Mouse (Mus musculus) CH12F3 (cell line): ENCODE data around the gene Ovca2.
"Not testable (repeated sequence)": the region's sequence is repeated elsewhere in the genome, so short reads cannot be mapped to it uniquely, and the experiment has no call there.

Experiments used
- in situ Hi-C: fragments of 300-500 bp; cut with MboI; formaldehyde crosslinking; loops from 2 replicates; pipeline ENCODE4 v1.14.3; 2020; ENCODE audit warnings: low sequenced_read_pairs

Gene Ovca2

GRCm38 (mm10) chr11:75196131-75196530 is 17.5 kb upstream of the Ovca2 start:
- in situ Hi-C loops = no loop called here

GRCm38 (mm10) chr11:75194850-75195461 is 16.3 kb upstream of the Ovca2 start:
- in situ Hi-C loops = no loop called here

DNA sequence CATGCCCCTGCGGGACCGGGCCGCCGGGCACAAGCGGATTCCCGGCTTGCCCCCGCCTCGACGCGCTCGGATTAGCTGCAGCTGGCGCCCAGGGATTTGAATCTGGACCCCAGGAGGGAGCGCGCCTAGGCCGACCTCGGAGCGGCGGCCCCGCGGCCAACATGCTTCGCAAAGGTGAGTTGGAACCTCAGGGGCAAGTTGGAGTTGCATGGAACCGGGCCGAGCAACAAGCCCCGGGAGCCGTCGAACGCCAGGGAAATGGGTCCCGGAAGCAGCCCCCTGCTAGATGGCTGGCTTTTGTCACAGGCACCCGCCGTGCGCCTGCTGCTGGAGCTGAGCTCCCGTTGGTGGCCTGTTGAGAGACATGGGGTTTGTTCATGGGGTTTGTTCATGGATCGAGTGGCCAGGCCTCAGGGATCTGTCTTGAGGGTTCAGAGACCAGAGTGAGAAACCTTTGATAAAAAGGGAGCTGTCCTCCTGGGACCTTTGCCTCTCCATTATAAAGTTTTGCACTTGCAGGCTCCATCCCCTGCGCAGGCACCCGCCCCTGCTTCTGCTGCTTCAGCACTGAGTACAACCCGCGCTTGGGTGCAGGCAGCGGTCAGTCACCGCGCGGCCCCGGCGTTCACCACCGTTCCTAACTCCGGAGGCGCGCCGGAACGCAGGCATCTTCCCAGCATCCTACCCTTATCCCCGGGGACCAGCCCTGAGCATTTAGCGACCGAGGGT is 15.7 kb upstream of the Ovca2 start:
- in situ Hi-C loops = no loop called here

DNA sequence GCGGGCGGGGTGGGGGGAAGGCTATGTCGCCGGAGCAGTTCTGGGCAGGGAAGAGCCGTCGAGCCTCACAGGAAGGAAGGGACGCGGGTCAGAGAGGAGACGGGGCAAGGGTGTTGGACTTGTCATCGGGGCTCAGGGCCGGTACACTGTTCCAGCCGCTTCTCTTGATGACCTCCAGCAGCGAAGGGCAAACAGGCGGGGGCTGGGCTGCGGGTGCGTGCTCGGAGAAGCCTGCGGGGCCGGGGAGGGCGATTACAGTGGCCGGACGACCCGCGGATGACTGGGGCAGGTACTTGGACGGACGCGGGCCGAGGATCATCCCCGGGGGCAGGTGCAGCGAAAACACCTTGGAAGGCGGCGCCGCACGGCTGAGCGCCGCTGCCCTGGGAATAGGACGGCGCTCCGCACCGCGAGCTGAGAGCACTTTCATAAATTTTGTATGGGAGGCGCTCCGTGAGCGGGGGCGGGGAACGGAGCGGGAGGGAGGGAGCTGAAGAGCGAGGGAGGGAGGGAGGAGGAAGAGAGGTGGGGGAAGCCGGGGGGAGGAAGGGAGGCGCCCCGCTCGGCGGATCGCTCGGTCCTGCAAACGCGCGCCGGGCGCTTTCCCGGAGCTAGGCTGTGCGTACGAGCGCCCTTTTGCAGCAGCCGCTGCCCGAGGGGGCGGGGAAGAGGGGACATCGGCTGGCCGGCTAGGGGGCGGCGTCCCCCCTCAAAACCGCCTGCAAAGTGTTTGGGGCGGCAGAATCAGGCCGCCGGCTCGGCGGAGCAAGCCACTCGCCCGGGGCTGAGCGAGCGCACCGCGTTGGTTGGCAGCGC is 14.8 kb upstream of the Ovca2 start, which contains the start of gene Rtn4rl1:
Gene Rtn4rl1, plus strand, starts transcription at position 528 of the 816 bp plus-strand sequence.
- in situ Hi-C loops = no loop called here

DNA sequence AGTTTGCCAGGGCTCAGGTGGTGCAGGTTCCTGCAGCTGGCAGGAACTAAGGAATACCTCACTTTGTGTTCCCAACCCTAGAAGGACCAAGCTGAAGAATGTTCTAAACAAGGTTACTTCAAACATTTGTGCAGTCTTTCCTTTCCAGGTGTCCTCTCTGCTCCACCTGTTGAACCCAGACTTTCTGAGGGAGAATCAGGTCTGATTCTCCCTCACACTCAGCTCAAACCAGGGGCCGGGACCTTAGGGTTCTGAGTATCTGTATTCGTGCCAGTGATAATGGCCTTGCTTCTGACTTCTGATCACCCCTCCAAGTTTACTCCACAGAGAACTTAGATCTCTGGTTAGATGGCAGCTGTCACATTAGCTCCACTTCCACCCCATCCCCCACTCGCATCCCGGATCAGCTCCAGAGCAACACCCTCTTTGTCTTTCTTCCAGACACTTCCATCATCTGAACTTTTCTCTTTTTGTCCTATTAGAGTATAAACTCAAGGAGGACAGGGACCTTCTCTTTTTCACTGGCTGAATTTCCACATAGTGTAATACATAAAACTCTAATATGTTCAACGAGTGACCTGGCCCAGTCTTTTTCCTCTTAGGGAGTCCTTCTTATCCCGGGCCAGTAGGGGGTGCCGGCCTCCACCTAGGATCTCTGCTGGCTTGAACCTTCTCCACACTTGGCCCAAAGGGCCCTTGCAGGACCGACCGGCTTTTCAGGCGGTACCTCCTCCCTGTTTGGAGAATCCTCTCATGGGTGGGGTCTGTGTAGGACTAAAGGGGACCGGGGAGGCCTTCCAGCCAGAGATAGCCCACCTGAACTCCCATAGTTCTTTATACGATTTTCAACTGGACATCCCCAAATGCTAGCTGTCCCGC is 13.9 kb upstream of the Ovca2 start:
- in situ Hi-C loops = no loop called here

DNA sequence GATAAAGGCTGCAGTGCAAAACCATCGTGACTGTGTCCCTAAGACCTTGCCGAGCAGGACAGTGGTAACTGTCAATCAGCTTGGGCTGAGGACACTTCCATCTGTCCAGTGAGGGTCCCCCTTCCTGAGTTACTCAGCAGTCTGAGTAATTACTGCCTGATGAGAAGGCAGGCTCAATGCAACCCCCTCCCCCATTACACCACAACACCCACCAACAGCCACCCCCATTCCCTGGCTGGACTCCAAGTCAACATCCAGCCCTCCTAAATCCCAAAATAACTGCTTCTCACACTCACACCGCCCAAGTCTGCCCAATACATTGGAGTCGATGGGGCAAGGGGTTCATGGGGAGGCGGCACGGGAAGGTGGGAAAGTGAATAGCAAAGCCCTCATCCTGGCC is 13.2 kb upstream of the Ovca2 start:
- in situ Hi-C loops = no loop called here

- in situ Hi-C loops = no loop called here
These were observed 12.3 kb upstream of the Ovca2 start, which contains the start of gene Dph1 for GRCm38 (mm10) chr11:75190905-75191441. Dph1 (minus strand) TSS chr11:75191241.

- in situ Hi-C loops = no loop called here
These were observed 11.7 kb upstream of the Ovca2 start for GRCm38 (mm10) chr11:75190371-75190724.

GRCm38 (mm10) chr11:75189713-75190370 is 11.2 kb upstream of the Ovca2 start:
- in situ Hi-C loops = no loop called here

GRCm38 (mm10) chr11:75184986-75185385 is 6.4 kb upstream of the Ovca2 start:
- in situ Hi-C loops = loop anchor here (5.0 kb wide), 1 partner anchor 107 kb away; no protein-coding TSS in a partner anchor

DNA sequence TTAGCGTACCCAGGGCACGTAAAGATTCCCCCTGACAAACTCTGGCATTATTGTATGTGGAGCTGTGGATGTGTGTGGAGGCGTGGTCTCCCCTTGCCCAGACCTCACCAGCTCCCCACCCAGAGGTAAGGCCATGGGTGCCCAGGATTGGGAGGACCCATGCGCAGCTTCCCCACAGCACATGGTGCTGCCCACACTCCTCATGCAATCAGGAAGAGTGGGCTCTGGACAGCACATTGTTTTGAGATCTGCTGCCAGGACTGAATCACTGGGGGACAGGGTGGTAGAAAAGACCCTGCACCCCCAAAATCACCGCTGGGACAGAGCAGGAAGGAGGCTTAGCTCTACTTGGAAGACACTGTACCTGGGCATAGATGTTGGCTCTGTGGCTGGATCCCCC is 5.9 kb upstream of the Ovca2 start:
- in situ Hi-C loops = loop anchor here (5.0 kb wide), 1 partner anchor 108 kb away; no protein-coding TSS in a partner anchor

GRCm38 (mm10) chr11:75183917-75184570 is 5.4 kb upstream of the Ovca2 start:
- in situ Hi-C loops = loop anchor here (5.0 kb wide), 1 partner anchor 108 kb away; no protein-coding TSS in a partner anchor

DNA sequence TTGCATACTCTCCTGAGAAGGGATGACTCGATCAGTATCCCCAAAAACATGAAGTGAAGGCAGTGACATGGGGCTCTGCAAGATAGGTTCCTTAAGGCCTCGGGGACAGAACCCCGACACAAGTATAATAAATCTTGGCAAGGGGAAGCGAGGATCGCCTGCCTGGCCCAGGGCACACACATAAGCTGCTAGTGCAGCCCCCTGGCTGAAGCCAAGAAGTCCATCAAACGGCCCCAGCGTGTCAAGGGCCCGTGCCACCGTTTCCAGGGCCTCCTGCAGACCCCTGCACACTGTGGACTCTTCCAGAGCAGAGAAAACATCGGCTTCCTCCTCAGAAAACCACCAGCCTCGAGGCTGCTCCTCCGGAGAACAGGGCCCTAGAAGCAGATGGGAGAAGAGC is 624 bp downstream of the Ovca2 start:
- in situ Hi-C loops = no loop called here

DNA sequence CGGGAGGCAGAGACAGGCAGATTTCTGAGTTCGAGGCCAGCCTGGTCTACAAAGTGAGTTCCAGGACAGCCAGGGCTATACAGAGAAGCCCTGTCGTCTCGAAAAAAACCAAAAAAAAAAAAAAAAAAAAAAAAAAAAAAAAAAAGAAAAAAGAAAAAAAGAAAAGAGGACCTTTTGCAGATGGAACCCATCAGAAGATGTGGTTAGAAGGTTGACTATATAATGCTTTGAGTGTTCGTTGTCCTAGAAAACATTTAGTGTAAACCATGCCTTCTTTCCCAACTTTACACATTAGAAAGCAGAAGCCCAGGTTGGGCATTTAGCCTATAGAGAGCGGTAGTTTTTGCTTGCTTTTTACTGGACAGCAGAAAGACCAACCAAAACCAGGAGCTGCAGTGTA is 4.1 kb downstream of the Ovca2 start:
- in situ Hi-C loops = not testable (repeated sequence)

- in situ Hi-C loops = no loop called here
These were observed 4.9 kb downstream of the Ovca2 start for GRCm38 (mm10) chr11:75173799-75174165.

DNA sequence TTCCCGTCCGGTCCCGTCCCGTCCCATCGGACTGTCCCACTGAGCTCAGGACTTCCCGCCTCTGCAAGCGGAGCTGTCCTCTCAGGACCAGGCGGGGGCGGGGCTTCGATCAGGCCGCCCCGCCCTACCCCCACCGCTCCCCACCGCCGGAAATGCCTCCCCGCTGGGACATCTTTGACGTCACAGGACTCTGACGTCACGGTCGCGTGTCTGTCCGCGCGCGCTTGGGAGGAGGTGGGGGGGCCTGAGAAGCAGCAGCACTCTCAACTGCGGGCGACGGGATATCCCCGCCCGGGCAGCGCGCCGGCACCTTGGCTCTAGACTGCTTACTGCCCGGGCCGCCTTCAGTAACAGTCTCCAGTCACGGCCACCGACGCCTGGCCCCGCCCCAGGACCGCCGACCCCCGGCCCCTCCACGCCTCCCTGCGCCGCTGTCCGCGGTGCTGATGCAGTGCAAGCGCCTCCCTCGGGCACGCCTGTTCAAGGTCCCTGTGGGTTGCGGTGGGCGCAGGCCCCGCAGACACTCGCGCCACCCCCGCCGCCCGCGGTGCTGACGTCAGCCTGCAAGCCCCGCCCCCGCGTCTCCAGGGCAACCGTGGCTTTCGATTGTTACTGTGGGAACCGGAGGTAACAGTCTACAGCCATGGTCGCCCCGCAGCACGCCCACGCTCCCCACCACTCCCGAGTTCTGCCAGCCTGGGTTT is 5.4 kb downstream of the Ovca2 start:
- in situ Hi-C loops = no loop called here

DNA sequence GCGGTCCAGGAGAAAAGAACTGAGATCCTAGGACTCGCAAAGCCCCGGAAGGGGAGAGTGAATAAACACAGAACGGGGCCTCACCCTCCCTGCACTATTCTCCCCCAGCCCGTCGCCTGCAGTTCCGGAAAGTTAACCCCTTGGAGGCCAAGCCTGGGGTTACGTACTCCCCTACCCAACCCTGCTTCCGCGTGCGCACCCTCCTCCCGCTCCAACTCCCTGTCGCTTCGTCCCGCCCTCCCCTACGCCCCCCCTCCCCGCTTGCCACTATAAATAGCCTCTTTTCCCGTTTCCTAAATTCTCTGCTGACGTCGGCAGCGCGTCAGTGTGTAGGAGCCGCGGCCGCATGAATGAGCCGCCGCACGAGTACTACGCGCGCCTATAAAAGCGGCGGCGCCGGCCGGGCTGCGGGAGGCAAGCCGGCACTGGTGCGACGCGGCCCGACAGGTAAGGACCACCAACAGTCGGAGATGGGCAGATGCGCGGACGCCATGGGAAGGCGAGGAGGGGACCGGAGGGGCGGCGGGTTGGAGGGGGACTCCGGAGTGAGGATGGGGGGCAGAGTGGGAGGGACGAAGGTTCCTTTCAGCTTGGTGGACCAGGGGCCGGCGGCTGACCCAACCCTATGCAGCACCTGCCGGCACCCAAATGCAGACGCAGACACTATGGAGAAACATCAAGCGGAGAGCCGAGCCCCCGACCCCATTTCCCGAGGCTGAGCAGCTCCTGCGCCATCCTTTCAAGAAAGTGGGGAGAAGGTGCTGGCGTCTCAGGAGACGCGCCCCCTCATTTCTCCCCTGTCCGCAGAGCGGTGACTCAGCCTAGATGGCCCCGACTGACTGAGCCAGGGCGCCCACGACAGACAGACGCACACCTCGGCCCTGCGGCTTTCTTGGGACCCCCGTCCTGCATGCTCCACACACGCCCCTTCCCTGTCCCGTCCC is 6.2 kb downstream of the Ovca2 start:
- in situ Hi-C loops = no loop called here
